Mouse (Mus musculus): Measurements from ENCODE around the gene Coq2.

Gene Coq2

DNA sequence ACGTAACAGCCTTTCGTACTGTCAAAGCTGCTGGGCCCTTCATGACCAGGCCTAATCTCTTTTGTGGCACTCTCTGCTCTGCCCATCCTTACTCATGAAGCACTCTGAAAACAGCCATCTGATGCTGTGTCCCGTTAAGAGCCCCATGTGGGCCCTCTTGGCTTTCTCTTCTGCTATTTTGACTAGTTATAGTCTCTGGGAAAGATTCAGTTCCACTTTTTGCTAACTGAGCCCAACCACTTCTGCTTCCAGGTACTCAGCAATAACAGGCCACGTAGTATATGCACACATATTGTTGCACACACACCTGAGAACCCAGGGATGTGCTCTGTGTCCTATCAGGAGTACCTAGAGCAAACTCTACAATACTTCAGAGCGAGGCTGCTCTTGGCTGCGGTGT is 11.9 kb downstream of the Coq2 start:
- no peak for DNase-seq (ENCODE audit: low read depth, low spot score)

DNA sequence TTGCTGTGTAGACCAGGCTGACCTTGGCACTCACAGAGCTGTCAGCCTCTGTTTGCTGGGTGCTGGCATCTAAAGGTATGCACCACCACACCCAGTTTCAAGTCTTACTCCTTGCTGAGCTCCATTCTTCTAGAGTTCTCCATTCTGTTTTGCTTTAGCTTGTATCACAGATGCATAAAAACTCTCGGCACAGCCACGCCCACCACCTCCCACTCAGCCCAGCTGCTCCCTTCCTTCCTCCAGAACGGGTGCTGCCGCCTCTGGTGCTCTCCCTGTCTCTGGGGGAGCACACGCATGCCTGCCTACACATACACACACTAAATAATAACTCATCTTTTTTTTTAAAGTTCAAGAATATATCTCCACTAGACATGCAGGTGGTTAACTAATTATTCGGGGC is 16.5 kb downstream of the Coq2 start:
- no peak for DNase-seq (ENCODE audit: low read depth, low spot score)

DNA sequence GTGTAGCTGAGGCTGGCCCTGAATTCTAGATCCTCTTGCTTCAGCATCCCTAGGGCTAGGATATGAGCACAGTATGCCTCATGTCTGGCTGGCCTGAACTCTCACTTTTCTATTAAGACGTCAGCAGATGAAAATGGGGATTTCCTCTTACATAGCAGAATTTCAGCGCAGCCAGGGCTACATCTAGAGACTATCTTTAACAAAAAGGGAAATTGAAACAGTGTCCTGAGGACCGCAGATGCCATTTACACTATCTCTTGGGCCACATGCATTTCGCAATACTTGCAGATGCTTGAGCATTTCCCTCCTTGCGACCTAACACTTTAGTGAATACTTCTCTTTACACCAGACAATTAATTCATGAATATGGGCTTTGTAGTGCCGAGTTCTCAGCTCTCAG is 18.6 kb downstream of the Coq2 start:
- DNase-seq (ENCODE audit: low read depth, low spot score) = no peak

DNA sequence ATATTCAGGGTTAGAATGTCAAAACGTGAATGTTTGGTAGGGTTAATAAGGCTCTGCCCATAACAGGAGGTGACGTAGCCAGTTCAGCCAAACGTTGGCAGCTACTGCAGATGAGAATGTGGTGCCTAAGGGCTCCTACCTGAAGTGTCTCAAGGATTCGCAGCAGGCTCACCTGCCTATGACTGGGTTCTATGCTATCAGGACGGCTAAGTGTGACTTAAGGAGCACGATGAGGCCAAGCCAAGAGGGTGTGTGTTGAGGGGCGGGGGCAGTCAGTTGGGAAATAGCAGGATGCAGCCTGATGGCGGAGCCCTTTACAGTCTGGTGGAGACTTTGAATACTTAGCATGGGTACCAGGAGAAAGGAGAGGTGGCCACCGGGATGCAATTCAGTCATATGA is 22.6 kb downstream of the Coq2 start:
- no peak for DNase-seq (ENCODE audit: low read depth, low spot score)

DNA sequence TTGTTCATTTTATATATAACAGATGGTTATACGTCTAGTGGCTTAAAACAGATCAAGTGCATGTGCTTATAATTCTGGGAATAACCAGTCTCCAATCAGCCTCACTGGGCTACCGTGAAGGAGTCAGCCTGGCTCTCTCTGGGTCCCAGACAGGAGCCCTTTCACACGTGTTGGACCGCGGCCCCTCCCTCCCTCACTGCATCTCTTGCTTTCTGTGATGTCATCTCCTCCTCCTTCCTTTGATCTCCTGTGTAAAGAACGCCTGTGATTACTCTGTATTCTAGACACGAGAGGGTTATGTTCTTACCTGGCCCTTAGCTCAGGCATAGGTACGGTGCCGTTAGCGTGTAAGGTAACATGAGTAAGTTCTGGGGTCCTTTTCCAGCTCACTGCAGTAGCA is 23.5 kb downstream of the Coq2 start:
- DNase-seq (ENCODE audit: low read depth, low spot score) = no peak

DNA sequence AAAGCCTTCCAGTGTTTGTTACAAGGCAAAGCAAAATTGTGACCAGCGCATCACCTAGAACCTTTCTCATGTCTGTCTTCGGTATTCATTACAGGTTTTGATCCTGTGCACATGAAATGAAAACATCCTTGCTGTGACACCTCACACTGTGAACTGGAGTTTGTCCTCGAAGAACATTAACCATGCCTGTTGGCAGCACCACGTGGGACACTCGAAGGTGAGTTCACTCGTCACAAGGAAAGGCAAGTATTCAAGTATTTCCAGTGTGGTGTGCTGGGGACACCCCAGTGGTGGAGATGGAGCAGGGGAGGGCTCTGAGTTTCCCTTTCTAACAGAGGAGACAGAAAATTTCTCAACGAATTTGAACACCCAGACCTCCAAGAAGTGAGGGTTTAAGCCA is 24.0 kb downstream of the Coq2 start:
- DNase-seq (ENCODE audit: low read depth, low spot score) = no peak

DNA sequence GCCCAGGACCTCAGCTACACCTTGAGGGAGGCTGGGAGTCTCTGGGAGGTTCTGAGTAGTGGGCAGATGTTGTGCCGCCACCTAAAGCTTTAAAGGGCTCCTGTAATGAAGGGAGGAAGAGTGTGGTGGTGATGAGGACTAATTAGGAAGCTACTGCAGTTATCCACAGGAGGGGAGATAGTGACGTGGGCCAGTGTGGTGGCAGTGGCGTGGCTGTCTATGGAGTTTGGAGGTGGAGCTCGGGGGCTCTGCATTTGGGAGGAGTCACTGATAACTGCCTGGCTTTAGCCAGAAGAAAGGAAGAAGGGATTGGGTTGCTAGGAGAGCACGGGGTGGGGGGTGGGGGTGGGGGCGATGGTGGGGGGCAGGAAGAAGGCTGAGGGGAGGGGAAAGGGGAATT is 26.4 kb downstream of the Coq2 start:
- no peak for DNase-seq (ENCODE audit: low read depth, low spot score)

DNA sequence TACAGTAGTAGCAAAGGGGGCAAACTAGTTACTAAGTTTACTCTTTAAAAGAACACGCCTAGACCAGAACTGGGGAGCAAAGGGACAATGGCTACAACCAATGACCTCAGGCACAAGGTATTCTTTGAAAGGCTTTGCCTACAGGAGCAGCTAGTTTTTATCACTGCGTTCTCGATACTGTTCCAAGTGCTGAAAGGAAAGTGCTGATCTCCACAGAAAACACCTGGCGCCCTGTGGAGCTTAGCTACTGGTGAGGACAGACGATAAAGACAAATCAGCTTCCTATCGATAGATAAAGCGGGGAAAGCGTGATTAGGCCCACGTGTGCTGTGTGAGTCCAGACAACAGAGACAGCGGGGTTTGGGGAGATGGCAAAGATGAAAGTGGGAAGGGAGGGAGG is 26.9 kb downstream of the Coq2 start:
- DNase-seq (ENCODE audit: low read depth, low spot score) = no peak

DNA sequence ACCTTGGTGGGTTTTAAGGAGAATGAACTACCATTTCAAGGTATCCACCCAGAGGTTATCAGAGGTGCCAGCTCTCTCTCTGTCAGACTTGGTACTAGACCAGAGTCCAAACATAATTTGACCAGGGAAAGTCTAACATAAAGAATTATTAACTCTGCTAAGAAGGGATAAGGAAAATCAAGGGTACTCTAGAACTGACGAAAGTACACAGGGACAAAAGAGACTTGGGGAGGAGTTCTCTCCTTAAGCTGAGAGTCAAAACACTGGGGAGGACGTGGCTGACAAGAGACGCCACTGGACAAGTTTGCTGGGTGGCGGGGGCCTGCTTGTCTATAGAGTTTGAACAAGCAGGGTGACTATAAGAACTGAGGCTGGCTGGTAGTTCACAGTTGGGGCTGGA is 28.4 kb downstream of the Coq2 start:
- DNase-seq (ENCODE audit: low read depth, low spot score) = no peak

DNA sequence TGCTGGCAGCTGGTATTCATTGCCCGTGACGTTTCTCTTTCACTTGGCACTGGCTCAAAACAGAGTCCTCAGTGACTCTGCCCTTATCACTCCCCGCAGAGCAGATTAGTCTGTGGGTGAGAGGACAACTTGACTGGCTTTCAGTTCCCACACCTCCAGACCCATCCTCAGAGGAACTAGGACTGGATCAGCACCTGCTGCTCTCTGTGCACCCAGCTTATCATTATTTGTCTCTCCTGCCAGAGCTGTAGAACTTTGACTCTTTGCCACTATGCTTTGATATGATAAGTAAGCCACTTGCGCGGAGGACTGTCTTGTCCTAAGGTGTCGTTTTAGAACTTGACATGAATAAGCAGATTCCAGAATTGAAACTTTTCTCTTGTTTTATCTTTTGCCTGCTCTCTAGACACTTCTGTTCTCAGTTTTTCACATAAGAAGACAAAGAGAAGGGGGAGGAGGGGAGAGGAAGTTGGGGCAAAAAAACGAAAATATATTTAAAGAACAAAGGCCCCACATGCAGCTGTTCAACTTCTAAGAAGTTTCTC is 30.9 kb downstream of the Coq2 start:
- DNase-seq (ENCODE audit: low read depth, low spot score) = no peak

DNA sequence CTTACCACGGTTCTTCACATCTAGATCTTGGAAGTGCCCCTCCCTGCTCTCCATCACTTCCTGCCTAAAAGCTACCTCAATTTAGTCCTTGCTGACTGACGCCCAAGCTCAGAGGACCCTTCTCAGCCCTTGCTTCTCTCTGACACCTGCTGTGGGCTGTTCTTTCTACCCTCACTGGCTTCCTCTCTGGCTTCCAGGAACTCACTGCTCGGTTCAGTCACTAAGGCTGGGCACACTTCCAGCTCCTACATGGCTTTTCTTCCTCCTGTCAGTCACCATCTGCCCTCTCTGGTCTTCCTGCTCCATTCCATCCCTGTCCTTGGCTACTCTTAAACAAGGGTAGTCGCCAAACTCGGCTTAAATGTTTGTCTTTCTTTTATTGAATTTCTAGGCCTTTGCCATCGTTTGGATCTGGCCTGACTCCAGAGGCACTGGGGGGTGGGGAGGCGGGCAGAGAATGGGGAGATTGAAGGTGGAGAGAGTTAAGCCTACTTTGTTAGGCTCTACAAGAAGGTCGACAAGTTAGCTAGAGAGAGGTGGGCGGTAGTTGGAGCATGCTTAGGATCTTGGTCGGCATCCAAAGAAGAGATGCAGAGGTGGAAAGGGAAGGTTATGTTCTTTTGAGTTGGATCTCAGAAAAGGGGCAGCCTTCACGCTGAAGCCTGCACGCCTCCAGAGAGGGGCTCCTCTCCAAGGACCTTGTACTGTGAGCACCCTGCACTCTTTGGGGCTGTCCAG is 31.5 kb downstream of the Coq2 start:
- no peak for DNase-seq (ENCODE audit: low read depth, low spot score)

DNA sequence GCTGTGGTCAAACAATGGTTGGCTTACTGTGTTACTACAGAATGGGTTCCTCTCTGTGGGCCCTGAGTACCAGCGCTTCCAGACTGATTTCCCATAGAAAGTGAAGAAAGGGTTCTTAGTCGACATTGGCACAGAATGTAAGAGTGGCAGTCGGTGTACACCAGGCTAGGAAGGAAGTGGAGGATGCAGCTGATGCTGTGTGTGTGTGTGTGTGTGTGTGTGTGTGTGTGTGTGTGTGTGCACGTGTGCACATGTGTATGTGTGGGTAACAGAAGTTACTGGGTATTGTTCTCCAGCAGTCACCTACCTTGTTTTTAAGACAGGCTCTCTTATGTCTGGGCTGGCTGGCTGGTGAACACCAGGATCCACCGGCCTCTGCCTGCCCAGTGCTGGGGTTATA is 32.6 kb downstream of the Coq2 start:
- no peak for DNase-seq (ENCODE audit: low read depth, low spot score)

DNA sequence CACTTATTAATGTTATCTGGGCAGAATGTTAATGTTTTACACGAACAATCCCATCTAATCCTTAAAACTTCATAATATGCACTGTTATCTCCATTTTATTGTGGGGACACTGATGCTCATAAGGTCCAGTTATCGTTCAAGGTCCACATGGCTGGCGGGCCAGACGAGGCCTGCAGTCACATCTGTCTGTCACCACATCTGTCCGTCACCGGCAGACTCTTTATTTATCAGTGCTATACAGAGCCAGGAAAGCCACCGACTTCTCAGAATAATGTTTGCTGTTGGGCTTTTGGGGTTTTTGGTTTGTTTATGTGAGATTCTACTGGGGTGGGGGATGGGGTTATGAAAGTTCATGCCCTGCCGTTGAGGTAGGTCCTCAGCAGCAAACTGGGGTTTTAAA is 36.5 kb downstream of the Coq2 start:
- DNase-seq (ENCODE audit: low read depth, low spot score) = no peak

DNA sequence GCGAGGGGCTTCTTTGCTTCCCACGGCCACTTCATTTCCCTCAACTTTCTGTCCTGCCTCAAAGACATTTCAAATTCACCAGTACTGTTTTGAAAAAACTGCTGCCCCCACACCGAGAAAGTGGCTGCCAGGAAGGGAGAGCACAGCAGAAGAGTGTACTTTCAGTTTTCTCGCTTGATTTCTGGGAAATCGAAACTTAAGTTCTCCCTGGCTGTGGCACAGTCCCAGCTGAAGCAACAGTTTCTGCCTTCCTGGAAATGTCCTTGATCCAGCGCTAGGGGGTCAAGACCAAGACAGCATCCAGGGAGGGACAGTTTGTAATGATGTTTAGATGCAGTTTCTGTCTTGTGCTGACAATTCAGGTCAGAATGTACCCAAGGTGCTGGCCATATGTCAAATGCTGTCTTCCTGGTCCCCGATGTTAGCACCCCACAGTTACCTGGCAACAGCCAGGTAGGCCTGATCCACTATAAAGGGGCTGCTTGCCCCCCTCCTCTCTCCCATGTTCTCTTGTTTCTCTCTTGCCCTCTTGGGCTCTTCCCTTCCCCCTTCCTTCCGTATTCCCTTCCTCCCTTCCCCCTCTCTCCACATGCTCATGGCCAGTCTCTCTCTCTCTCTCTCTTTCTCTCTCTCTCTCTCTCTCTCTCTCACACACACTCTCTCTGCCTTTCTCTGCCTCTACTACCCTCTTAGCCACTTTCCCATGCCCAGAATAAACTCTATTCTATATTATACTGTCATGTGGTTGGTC is 38.0 kb downstream of the Coq2 start:
- no peak for DNase-seq (ENCODE audit: low read depth, low spot score)

DNA sequence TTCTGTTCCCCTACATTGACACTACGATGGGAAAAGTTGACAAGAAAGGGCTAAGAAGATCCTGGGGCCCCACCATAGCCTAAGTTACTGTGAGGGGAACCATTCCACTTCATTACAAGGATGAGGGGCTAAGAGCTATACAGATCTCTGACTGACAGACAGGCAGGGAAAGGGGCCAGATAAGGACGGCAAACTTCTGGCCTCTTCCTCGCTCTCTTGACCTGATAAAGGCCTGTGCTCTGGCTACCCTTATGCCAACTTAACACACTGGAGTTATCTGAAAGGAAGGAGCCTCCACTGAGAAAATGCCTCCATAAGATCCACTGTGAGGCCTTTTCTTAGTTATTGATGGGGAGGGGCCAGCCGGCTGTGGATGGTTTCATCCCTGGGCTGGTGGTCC is 39.0 kb downstream of the Coq2 start:
- no peak for DNase-seq (ENCODE audit: low read depth, low spot score)

DNA sequence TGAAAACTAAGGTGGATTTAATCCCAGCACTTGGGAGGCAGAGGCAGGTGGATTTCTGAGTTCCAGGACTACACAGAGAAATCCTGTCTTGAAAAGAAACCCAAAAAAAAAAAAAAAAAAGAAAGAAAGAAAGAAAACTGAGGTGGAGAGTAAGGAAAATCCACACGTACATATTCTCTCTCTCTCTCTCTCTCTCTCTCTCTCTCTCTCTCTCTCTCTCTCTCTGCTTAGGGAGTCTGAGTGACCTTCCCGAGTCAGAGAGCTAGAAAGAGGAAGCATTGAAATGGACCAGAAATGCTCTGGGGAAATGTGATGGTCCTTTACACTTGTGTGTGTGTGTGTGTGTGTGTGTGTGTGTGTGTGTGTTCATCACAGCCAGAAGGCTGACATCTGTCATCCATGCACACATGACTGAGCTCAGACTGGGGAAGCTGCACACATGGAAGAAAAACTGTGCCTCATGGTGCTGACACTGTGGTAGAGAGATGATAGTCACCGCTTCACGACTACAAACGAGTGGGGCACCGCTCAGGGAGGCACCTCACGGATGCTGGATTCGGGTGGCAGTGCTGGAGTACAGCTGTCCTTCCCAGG is 40.0 kb downstream of the Coq2 start:
- no peak for DNase-seq (ENCODE audit: low read depth, low spot score)

DNA sequence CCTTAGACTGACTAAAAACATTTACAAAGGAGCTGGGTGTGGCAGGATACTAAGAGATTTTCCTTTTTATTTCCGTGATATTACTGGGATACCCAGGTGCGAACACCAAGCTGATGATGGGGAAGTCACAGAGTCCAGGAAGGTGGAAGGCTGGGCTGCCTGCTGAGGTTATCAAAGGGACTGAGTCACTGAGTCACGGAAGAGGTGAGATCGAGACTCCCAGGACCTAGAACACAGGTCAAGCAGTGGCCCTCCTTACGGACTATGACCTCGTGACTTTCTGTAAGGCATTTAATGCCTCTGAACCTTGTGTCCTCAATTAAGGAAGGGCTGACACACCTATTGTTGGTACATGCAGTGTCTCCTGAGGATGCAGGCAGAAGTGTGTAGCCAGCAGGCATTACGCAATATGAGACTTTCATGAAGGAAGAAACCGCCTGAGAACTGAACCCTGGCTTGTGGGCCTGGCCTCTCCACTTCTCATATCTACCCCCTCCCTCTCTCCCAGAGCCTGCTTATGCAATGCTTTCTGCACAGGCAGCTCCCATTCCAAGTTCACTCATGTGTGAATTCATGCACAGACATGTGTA is 42.3 kb downstream of the Coq2 start:
- no peak for DNase-seq (ENCODE audit: low read depth, low spot score)

DNA sequence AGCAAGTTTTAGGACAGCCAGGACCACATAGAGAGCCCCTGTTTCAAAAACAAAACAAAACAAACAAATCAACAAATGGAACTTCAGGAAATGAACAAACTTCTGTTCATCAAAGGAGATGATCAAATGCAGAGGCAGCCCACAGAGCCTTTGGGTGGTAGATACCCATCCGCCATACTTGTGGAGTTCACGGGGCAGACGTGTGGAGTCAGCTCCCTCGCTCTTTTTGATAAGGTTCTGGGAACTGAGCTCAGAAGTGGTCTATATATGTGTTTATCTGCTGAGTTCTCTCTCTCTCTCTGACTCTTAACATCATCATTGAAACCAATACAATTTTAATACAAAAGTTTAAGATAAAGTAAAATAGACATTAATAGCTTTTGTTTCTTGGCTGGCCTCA is 46.1 kb downstream of the Coq2 start:
- no peak for DNase-seq (ENCODE audit: low read depth, low spot score)

DNA sequence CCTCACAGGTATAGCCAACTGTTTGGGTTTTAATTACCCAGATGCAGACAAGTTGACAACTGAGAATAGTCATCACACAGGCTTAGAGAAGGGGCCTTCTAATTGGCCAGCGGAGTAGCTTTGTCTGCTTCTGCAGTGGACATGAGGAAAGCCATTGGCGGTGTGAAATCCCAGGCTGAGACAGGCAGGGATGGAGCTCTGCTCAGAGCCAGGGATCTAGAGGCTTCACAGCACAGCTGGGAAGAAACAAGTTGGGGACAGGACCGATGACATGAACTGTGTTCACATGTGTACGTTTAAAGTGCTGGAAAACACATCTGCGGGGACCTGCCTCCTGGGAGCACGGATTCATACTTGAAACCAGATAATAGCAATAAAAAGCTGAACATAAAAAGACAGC is 48.4 kb downstream of the Coq2 start:
- no peak for DNase-seq (ENCODE audit: low read depth, low spot score)

DNA sequence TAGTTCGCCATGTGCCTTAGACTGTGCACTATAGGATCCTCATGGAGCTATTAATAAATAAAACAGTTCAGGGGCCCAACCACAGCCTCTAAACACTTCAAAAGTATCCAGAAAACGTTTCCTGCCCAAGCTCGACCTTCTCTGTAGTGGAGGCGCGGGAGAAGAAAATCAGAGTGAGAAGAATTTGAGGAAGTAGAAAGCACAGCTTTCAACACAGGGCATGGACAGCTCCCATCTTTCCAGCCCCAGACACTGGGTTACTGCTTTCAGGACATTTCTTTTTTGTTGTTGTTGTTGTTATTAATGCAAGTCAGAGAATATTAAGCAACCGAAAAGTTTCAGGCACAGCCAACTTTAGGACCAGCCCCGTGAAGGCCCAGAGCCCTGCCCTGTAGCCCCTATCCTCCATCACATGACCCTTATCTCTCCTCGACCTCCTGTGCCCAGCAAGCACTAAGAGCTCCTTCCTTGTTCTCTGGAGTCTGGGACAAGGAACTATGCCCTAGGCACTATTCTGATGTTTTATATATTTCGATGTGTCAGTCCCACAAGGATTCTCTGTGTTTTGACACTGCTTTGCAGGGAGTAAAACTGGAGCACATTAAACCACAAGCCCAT is 50.1 kb downstream of the Coq2 start:
- no peak for DNase-seq (ENCODE audit: low read depth, low spot score)

DNA sequence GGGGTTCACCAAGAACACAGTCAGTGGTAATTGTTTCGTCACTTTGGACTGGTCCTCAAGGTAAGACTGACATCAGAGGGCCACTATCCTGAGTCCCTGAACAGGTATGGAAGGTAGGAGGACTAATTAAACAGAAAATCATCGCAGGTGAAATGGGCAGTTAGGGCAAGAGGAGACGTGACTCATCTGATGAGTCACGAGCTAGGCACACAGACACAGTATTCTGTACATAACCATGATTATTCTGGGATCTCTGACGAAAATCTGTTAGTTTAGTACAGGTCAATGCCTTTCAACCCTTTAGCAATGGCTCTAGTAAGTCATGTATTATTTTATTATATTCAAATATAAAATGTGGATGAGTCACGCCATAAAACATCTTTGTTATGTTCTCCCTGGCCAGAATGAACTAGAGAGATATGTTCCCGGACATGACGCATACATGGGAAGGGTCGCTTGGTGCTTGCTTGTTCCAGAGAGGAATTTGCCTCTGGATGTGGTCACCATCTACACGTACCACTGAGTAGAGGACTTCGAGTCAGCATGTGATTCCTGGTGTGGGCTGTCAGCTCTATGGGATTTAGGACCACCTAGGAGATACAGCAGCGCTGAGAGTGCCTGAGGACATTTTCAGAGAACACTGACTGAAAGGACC is 52.3 kb downstream of the Coq2 start:
- DNase-seq (ENCODE audit: low read depth, low spot score) = no peak
